Mouse (Mus musculus) erythroblast, embryonic 14.5 days (primary cell): ENCODE measurements around the gene Dcp1a.

Source experiments
- GATA1 ChIP-seq: IDR thresholded peaks from 2 replicates; pipeline ENCODE4 v1.6.1; 2012; ENCODE audit warnings: low read length, inconsistent platforms, mixed read lengths
- TAL1 ChIP-seq: IDR thresholded peaks from 3 replicates; pipeline ENCODE4 v1.6.1; 2012; ENCODE audit warnings: low read length, inconsistent platforms, mixed read lengths

DNA sequence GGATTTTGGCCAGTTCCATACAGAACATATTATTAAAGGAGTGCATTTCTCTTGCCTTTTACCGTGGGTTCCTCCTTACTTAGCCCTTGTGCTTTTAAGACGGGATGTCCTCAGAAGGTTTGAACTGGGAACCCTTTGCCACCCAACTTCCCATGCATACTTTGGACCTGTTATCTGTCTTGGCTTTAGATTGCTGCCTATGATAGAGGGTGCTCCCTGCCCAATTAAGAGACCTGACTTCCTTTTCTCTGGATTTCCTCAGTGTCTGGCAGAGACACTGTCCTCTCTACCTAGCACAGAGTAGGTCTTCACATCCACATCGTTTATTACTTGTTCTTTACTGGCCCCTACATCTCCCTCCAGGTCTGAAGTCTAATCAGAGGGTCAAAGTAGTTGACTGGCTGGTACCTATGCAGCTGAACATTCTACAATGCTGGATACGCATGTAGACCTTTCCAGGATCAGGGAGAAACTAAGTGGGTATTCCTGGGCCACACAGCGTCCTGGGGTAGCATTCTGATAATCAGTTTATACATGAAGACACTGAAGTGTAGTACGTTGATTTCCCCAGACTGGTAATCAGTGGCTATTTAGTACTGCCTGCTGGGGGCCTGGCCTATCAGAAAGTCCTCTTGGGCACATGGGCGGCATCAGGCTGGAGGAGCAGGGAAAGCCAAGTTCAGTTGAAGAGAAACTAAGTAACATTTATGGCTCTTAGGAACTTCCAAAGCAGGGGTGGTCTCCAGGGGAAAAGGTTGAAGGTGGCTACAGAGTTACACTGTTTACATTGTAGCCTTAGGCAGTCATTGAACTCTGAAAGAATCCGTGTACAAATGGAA lies 71.1 kb downstream of the Dcp1a start:
- peak; percentile 77 for TF ChIP-seq GATA1
- TF ChIP-seq TAL1 = no peak
